Mouse (Mus musculus) heart, adult 8-10 months (tissue): ENCODE data around the gene Ifnk. TPM values are rescaled to one million over a fixed set of nuclear protein-coding genes. Genes with fewer than 3 reads are reported as not detected.

Source experiments
- DNase-seq: peaks from one replicate; pipeline ENCODE4 v3.0.0; 2022; ENCODE audit warnings: low spot score
- total RNA-seq, 4 experiments: library from RNA; stranded (reverse); gene quantifications; 2 replicates each; pipeline ENCODE4 v1.2.4; 2022

Gene Ifnk
- total RNA-seq, 4 experiments from 2014 or later, result not detected

DNA sequence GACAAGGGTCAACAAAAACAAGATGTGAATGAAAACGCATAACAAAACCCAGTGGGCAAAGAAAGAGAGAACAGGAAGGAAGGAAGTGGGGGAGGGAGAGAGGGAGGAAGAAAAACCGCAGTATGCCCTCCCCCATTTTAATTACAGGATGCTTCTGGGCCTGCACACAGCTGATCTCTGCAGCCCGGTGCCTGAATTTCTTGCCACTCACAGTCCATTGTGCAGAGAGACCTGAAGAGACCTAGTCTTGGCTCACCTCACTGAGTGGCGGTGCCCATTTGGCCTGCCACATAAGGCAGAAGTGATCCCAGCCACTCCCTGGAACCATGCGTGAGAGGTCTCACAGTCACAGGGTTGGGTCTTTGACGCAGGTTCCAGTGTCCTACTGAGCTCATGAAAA is 13.8 kb upstream of the Ifnk start:
- DNase-seq, result no peak

DNA sequence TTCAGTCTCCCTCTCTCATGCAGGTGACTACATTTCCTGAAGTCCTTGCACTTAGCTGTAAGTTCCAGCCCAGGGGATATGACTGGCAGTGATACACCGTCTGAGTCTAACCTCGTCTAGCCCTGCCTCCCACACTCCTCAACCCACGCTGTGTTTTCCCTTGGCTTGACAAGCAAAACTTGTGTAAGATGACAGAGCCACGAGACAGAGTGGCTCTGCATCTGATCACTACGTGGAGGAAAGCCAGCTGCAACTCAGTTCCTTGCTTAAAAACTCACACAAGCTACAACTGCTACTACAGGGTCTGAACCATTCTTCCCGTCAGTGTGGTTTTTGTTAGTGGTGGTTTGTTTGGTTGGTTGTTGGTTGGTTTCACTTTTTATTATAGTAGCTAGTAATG is 11.5 kb upstream of the Ifnk start:
- DNase-seq, result no peak

DNA sequence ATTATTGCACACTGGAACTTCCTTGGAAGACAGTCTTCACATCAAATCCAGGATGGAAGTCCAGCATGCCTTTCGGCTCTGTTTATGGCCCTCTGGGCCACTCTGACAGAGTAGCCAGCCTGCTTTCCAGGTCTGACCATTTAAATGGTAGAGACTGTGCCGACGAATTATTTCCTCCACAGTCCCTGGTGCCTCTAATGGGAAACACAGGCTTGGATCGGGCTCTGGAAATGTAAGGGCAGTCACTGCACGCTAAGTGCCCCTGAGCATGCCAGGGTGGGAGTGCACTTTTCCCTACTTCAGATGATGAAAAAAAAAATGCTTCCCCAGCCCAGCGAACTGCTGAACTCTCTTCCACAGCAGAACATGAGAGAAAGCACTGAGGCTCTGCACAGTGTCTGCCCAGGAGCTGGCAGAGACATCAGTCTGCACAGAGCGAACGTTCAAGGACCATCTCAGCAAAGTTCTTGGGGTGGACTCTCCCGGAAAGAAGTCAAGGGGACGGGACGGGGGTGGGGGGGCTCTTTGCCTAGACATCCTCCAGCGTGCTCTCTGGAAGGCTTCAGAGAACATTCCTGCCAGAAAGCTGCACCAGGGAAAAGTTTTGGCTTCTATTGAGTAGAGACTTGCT is 8.3 kb upstream of the Ifnk start:
- no peak for DNase-seq

DNA sequence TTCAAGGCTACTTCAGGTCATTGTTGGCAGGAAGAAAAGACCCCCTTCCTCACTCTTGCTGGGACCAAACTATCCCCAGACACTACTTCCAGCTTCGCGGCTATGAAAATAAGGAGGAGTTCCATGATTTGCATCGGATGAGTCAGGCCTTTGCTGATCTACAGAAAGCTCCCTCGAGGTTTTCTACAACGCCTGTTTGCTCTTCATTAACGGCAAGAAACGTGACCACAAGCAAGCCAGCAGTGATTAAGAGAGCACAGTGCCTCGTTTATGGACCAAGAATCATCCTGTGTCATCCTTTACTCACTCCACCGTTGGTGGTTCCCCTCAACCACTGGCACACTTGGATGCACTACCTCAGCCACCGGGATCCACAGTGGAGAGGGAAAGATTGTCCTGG is 6.1 kb upstream of the Ifnk start:
- DNase-seq, result no peak

DNA sequence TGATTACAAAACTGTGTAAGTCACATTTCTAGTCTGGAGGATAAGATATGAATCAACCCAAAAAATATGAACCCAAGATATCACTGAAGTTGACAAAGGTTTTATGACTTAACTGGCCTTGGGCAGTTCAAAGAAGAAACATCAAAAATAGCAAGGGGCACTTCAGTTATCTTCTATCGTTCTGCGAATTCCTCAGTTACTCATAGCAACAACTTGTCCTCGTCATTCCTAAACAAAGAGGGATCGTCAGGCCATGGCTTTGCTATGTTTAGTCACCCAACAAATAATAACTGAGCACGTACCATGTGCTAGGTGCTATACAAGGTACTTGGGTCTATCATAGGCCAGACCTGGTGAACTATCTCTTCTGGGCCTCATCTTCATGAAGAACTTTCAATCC is 5.3 kb upstream of the Ifnk start:
- DNase-seq, result no peak

DNA sequence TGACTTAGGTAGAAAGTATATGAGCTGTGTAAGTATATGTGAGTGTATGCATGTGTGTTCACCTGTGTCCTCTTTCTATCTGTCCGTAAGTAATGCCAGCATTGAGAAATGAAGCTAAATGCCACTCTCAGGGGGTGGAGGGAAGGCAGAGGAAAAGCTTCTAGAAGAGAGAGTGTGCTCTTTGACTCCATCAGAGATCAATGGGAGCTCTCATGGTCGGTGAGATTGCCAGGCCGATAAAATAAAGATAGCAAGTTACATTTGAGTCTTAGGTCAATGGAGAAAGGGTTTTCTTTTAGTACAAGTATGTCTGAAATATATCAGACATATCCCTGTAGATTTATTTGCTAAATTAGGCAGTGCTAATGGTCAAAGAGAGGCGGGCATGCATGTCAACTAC is 3.5 kb upstream of the Ifnk start:
- DNase-seq, result no peak

DNA sequence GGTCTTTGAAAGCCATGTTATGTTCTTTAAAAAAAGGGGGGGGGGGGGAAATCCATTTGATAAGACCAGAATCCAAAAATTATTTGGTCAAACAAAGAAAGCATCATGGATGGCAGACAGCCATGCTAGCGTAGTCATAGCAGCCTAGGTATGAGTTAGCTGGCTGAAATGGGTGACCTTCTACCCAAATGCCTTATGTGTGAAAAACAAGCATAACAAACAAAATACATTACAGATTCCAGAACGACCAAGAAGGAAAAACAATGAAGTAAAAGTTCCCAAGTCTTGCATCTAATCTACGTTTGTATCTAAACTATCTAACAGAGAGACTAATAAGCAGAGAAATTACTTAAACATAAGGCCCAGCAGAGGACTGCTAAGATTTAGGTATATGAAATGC is 1.1 kb upstream of the Ifnk start:
- no peak for DNase-seq

DNA sequence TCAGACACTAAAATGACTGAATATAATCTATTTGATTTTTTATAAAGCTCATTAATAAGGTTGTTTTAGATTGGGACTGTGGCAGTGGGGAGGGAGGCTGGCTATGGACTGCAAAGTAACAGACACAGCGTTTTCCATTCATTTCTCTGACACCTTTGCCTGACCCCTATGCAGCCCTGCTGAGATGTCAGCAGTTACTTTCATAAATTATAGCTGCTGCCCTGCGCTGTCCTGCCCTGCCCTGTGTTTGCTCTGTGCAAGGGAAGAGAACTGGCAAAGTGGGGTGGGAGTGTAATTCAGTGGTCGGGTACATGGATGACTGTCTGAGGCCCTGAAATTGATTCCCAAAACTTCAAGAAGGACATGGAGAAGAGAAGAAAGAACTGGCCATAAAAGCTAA is 2.2 kb downstream of the Ifnk start:
- no peak for DNase-seq

DNA sequence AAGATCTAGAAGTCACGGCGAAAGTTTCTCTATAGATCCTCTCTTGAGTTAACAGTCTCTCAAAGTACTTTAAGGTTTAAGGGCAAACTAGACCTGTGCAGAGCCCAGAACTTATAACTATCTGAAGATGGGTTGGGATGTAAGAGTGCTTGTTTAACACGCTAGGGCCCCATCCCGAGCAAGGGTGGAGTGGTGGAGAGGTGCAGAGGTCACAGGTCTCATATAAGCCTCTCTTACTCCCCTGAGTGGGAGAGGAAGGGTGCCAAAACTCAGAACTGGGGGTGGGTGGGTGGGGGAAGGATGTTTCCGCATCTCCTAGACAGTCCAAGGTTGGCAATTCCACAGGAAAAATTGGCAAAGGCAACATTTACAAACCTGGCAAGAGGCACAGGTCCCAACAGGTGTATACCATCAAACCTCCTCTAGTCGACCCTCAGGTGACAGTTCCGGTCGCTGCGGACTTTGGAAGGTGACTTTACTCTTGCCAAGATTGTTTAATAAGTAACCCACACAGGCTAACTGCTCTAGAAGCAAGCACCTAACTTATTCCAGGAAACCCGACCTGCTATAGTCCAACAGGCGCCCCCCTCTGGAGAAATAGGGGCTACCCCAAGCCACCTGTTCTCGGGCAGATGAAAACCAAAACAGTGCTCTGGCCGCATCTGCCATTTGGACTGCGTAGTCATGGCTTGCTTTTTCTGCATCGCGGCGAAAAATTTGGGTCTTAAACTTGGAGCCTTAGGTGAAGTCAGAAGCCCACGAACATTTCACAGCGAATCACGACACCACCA is 3.5 kb downstream of the Ifnk start:
- no peak for DNase-seq

DNA sequence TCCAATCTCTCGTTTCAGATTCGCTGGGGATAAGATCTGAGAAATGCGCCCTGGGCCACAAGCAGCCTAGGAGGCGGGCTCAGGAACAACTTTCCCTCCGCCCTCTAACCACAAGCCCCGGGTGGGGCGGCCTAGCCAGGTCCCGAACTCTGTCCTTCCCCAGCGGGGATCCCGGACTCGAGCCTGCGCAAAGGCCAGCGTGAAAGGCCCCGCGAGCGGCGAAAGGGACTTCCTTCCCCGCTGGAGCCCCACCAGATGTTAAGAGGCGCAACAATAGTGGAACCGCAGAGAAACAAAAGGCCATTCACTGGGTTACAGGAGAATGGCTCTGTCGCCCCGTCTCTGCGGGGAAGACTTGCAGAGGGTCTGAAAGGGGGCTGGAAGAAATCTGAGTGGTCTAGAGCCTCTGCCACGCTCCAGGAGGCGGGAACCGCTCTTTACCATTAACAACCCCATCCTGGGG is 4.3 kb downstream of the Ifnk start:
- peak; percentile 54 for DNase-seq

DNA sequence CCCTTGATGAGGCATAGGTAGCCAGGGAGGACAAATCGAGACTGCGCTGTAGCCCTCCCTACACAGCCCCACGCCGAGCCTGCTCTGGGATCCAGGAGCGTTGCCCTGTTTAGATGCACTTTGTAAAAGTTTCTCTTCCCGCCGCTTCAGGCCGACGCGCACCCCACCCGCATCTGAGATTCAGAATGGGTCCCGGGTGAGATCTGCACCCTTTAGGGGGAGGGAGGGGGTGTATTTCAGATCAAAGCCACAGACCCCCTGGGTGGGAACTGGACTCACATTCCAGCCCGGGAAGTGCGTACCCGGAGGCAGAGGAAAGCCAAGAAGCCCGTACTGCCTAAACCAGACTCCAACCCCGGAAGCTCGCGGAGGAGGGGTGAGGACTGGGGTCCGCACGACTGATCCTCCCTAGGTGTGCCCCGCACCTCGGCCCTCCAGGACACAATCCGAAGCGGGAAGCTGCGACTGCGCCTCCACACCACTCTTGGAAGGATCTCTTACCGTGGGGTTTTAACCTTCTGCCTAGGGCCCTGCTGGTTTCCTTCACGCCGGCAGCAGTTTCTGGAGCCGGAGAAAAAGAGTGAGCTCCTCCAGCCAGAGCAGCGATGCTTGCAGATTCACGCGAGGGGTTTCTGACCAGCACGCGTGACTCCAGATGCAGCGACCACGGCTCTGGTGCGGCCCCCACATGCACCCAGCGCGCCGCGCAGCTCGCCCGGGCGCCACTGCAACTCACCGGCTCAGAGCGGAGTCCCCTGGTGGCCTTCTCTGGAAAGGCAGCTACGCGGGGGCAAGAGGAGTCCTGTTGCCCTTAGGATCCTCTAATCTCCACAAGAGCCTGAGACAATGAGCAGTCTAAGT is 5.1 kb downstream of the Ifnk start, which contains the start of gene Mob3b:
TSS of gene Mob3b (minus strand) at position 734 of the 861 bp plus-strand sequence.
- peak; percentile 82 for DNase-seq

DNA sequence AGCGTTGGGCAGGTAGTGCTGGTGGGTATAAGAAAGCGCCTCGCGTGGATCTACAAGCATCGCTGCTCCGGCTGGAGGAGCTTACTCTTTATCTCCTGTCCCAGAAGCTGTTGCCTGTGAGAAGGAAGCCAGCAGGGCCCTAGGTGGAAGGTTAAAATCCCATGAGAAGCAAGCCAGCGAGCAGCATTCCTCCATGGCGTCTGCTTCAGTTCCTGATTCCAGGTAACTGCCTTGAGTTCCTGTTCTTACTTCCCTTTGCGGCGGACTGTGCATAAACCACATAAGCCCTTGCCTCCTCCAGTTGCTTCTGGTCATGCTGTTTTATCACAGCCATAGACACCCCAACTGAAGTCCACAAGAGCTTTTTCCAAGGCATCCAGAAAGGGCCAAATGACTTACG is 6.0 kb downstream of the Ifnk start:
- DNase-seq, result no peak

DNA sequence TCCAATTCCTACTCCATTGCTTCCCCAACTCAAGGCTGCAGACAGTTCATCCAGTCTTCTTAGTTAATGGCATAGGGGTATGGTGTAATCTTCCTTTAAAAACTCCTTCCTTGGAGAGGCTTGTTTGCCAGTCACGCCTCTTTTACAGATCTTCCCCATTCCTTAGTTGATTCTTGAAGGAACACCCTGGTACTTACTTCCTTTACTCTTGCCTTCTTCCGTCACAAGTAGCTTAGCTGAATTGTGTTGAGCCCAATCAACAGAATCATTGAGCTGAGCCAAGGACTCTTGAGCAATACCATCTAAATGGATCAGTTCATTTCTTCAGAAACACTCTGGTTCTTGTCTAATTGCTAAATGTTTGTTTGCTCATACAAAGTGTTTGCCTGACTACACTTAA is 13.4 kb downstream of the Ifnk start:
- DNase-seq, result no peak

DNA sequence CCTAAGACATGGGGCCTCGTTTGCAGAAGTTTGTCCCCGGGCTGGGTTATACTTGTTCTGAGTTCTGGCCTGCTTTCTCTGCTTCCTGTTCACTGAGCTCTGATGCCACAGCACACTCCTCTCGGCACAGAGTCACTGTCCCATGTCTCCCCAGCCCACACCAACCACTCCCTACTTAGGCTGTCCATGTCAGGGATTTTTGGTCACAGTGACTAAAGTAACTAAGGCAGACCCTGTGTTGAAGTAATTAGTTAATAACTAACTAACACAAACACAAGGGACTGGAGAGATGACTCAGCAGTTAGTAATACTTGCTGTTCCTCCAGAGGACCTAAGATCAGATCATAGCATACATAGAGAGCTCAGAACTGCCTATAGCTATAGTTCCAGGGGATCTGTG is 14.1 kb downstream of the Ifnk start:
- DNase-seq, result no peak

DNA sequence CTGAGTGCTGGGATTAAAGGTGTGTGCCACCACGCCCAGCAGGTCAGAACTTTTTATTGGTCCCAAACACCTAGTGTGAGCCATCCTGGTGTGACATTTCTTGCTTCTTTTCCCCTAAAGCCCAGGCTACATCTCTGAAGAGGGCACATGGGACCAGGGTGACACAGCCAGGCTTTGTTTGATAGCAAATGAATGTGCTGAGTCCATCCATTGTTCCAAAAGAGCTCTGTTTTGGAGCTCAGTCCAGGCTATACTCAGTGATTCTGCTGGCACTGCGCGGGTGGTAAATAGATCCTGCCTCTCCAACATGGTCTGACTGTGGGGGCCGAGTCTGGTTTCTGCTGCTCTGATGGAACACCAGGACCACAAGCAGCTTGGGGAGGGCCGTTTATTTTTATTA is 16.0 kb downstream of the Ifnk start:
- no peak for DNase-seq

DNA sequence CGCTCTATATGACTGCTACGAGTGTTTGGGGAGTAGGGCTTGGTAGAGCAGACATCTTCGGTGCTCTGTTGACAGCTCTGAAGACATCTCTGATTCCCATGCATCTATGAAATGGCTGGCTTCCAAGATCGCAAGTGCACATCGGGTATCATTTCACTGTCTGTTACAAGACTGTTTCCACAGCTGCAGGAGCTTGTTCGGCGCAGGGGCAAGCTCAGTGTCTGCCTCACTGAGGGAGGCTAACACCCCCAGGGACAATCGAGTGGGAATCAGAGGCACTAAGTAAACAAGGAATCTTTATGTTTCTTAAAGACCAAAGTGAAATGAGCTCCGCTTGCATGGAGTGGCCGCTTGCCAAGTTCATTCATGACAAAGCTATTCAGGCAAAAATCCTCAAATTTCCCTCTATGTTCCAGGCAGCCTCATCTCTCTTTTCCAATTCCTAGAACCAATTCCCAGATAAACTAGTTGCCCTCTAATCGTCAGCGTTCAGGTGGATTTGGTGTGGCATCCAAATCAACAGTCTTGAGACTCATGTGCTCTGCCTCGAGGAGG is 17.8 kb downstream of the Ifnk start:
- no peak for DNase-seq

DNA sequence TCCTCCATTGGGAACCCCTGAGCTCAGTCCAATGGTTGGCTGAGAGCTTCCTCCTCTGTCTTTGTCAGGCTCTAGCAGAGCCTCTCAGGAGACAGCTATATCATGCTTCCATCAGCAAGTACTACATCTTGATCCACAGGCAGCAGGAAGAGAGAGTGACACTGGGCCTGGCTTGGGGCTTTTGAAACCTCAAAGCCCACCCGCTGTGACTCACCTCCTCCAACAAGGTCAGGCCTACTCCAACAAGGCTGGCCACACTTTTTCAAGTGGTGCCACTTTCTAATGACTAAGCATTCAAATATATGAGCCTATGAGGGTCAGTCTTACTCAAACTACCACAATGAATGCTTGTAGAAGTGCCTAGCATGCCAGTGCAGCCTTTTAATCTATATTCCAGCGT is 20.6 kb downstream of the Ifnk start:
- DNase-seq, result no peak

DNA sequence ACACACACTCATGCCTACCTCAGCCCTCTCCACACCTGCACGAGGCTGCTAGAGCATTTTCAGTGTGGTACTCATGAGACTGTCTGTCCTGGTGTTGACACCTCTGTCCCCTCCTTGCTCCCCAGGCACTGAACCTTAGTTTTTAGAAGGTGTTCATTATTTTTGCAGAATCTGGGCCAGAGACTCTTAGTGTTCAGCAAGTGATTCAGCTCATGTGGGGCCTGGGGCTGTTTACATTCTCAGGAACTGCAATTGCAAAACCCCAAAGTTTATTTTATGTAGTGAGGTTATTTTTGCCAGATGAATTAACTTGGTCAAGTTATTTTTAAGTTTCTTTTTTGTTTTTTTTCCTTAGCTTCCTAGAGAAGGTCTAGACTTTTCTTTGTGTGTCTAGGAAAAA is 21.7 kb downstream of the Ifnk start:
- DNase-seq, result no peak

DNA sequence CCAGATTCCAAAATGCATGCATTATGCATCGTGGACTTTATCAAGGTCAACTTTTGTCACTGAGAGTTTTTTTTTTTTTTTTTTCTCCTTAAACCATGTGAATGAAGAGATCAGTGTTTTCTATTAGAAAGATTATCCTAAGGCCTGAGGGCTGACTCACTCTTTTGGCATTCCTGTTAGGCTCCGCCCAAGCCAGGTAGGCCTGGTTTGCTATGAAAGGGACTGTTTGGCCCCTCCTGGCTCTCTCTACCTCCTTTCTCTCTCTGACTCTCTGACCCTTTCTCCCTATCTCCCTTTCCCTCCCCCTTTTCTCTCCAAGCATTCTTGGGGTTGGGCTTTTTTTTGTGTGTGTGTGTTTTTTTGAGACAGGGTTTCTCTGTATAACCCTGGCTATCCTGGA is 23.7 kb downstream of the Ifnk start:
- no peak for DNase-seq

DNA sequence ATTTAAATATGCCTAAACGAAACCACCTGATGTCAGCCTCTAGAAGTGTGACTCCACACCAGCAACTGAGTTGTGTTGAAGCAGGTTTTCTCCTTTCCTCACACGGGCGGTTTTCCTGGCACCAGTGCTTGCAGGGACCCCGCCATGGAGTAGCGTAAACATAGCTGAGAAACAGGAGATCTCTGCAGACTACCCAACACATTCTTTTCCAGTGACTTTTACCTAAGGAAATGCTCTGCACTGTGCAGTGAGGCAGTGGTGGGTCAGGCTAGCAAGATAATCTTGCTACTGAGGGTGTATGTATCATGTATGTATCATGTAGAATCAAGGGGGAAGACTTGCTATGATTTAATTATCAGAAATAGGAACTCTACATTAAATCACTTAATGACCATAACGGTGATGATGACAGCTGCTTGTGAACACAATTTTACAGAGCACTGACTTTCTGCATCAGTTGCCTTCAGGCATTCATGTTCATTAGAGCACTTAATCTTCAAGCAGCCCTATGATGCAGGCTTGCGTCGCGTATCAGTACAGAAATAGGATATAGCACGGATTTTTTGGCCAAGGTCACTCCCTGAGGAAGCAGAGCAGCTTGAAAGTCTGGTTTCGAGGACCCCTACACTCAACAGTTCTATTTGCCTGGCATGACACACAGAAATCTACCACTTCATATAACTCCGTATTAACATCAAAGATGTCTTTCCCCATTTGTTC is 26.2 kb downstream of the Ifnk start:
- DNase-seq, result no peak

DNA sequence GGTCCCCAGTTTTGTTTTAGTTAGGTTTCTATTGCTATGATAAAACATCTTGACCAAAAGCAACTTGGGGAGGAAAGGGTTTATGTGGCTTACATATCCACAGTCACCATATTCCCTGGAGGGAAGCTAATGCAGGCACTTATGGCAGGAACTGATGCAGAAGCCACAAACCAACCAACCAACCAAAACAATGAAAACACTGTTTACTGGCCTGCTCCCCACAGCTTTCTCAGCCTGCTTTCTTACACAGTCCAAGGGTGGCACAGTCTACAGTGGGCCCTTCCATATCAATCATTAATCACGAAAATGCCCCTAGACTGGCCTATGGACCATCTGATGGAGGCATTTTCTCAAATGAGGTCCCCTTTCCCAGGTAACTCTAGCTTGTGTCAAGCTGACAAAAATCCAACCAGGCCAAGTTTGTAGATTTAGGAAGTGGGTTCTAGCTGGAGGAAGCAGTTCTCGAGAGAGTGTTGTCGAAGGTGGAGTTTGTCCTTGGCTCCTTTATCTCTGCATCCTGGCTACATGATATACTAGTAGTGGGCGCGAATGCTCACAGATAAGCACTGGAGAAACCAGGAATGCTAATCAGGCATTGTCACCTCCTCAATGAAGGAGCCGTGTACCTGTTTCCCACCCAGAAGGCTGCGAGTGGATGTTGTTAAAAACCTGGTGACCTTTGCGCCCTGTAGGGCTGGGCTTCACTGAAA is 35.9 kb downstream of the Ifnk start:
- no peak for DNase-seq
